Mouse (Mus musculus): ENCODE measurements around the gene Cavin2.

Cavin2 gene

DNA sequence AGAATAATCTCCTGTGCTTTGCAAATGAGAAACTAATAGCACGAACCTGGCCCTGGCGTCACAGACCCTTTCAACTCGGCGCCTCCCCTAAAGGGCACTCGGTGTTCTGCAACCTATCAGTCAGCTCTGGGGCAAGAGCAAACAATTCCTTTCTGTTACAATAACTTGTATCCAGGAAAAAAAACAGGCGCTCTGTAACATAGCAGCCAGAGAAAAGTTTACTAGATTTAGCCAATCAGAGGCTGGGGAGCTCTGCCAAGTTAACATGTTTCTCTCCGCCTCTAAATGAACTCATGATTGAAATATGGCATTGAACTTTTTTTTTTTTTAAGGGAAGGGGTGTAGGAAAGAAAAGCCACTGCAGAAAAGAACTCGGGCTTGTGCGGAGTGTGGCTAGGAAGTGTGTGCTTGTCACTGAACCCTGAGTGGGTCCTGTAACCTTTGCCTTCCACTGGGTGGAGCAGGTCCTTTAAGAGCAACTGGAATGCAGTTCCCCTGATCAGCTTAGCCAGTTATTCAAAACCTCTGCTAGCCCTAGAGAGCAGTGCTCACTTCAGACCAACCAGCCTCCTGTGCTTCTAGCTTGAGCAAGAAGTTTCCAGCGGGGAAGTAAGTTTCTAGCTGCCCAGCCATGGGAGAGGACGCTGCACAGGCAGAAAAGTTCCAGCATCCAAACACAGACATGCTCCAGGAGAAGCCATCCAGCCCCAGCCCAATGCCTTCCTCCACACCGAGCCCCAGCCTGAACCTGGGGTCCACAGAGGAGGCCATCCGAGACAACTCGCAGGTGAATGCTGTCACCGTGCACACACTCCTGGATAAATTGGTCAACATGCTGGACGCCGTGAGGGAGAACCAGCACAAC, at the start of gene Cavin2:
TSS of gene Cavin2 (plus strand) at position 372 of the 865 bp plus-strand sequence.
- DNase-seq (ENCODE audit: low read depth), result no peak

DNA sequence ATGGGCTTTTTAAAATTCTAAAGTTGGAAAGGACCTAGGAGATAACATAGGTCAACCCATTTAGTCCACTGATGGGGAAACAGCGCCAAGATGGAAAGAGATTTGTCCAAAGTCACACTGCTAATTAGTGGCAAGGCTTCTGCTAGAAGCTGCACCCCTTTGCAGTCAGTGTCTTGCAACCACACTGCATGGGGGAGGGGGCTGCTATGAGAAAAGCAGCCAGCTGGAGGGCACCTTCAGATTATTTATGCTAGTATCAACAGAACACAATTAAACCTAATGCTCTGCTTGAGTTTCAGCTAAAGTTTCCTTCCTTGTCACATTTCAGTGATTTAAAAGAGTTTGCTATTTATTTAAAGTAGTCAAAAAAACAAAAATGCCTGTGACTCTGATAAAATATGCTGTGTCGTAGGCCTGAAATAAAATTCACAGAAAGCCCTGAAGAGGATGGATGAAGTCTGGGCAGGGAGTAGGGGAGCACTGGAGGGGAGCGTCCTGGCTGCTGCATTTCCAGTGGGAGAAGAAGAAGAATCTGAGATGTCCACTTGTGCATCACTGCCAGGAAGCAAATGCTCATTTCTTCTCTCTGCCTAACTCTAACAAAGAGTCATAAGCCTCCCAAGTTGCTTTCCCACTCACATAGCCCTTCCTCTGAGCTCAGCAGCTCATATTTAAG, 47.5 kb upstream of the Cavin2 start:
- DNase-seq (ENCODE audit: low read depth), result no peak

DNA sequence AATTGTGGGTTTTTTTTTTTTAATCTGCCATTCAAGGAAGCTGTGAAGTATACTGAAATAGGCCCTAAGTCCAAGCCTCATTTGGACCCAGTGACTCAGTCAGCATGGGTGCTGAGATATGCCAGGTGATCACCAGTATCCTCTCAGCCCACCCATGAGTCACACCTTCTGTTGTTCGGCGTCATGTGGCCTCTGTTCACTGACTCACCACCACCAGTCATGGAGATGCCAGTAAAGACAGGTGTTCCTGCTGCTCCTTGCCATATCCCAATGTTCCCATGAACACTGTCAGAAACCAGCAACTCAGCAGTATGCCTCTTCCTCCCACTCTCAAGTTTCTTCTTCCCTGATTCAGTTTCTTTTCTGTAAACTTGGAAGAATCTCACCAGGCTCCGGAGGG, 45.6 kb upstream of the Cavin2 start:
- DNase-seq (ENCODE audit: low read depth), result no peak

DNA sequence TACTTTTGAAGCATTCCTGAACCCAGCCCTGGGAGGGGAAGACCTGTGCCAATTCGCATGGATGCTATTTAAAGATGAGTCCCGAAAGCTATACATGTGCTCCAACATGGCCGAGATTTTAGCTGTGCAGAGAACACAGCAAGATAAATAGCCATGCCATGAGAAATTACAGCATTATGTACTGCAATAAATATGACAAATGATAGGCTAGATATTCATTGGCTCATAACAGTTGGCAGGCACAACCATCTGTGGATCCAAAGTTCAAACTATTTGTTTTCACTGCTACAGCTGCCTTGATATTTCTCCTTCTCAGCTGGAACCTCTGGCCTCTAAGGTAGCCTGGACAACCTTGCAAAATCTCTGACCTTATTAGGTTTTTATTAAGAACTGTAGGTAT, 45.1 kb upstream of the Cavin2 start:
- no peak for DNase-seq (ENCODE audit: low read depth)

DNA sequence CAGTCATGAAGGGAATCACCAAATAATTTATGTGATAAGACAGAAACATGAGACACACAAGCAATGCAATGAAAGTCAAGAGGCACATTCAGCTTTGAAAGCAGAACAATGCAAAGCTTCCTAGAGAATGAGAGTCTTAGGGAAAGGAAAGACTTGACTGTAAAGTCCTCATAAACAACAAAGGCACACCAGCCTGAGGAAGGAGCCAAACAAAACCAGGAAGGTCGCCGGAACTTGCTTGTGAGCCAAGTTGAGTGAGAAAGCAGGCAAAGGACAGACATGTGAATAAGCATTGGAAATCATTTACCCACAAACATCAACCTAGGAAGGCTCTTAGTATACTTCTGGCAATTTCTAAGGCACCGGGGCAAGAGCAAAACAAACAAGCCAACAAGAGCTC, 43.5 kb upstream of the Cavin2 start:
- no peak for DNase-seq (ENCODE audit: low read depth)

DNA sequence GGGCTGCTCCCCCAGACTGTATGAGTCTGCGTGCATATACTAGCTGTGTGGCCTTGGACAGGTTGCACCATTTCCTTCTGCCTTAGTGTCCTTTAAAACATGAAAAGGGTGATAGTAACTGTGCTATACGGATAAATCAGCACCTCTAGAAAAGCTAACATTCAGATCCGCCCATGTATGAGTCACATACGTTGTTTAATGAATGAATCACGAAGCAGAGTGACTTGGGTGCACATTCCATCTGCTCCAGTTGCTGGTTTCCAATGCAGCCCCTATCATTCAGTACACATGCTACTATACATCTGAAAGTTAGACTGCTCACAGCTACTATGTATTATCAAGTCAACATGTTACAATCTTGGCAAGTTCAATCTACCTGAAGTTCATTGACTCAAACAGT, 38.6 kb upstream of the Cavin2 start:
- DNase-seq (ENCODE audit: low read depth), result no peak

DNA sequence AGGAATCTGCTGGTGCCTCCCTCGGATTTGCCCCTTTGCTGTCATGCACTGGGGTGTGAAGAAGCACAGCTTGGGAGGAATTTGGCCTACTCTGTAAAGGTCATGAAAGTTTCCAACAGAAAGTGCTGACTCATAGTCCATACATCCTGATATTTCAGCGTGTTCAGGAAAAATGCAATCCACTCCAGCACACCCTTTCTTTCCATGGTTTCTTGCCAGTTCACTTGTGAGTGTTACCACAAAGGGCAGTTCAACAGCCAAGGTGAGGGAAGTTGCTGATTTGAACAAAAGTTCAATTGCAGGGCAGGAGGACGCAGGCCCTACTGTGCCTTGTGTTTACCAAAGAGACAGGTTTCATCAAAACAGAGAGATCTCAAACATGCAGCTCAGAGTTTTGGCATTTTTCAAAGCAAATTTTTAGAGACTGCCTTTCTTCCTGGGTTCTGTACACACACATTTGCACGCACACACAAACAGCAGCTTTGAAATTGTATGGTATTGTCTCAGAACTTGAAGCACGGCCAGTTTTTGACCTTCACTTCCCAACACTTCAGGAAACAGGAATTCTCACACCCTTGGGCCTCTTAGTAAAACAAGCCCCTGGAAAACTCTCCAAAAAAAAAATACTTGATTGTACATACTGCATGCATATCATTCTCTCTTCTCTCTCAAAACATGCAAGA, 23.7 kb upstream of the Cavin2 start:
- DNase-seq (ENCODE audit: low read depth), result no peak

DNA sequence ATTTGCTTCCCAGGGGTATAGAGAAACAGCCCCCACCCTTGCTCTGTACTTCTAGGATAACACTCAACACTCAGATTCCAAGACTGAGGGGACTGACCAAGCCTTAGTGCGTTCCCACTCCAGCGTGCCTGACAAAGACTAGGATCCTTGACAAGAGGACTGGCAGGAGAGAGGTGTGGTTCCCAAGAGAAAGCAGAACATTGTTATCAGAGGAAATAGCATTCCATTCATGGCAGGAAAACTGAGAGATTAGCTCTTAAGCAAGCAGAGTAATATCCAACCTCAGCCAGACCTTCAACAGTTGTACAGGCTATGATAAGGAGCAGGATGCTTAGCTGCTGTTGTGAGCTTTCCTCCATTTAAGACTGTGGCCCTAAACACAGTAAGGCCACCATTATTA, 23.0 kb upstream of the Cavin2 start:
- DNase-seq (ENCODE audit: low read depth), result no peak

DNA sequence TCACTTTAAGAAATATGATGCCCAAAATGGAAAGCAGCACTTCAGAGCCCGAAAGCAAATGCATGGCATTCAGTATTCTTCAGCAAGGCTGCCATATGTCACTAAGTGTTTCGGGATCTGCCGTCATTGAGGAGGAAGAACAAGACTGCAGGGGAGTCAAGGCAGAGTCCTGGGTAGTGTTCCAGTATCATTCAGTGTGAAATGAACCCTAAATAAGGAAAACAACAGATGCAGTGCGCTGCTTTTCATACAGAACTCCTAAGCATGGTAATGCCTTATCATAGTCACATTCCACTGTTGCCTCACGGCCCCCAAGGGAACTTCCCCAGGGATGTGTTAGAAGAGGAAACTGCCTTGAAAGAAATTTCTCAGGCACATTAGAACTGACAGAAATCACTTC, 21.8 kb upstream of the Cavin2 start:
- no peak for DNase-seq (ENCODE audit: low read depth)

DNA sequence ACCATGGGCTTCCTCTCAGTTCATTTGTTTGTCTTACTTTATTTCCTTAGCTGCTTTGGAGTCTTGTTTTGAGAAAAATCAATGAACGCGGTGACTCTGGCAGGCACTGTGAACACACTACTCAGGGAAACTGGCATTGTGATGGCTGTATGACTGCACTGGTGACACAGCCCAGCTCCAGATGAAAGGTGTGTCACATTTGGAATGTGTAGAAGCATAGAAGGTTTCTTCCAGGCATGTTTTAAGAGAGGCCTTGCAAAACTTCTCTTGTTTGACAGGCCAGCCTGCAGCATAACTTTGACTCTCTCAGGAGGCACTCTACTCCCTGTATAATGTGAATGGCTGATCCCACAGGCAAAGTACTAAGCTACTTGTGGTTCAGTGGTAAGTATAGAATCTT, 20.7 kb upstream of the Cavin2 start:
- no peak for DNase-seq (ENCODE audit: low read depth)

DNA sequence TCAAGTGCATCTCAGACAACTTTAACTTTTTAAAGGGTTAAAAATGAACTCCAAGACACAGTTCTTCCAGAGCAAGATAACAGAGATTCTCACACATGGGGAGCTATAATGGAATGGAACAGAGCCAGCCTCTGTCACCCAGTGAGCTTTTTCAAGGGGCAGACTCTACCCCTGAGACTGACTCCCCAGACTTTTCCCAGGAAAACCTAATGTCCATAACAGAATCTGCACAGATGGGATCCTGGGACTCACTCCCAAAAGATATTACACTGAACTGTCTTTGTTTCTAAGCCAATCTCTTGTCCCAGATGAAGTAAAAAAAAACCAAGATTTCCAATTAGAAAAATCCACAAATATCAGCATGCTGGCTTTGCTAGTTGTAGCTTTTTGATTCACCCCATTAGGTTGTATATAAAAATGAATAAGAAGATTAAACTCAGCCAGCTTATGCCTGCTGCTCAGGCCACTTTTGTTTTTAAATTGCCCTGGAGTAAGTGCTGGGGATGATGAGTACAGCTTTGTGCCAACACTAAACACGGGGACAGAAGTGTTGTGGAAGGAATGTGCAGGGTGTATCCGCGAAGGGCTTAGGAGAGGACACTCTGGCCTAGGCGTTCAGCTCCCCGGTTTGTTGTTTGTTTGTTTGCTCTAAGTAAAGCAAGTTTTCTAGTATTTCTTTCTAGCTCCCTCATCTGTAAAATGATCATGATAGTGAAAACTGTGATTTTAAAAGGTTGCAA, 18.6 kb upstream of the Cavin2 start:
- no peak for DNase-seq (ENCODE audit: low read depth)

DNA sequence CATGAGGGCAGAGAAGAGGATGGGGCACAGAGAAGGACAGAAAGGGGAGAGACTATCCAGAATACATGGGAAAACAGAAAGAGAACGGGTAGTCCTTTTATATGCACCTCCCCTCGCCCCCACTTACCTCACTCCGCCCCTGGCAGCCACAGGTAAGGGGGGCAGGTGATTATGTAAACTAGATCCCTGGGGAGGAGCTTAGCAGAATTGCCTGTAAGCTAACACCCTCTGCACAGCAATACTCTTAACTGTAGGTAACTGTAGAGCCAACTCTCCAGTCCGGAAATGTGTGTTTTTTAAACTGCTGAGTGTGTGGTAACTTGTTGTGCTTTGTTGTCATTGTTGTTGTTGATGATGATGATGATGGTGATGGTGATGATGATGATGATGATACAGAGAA, 17.1 kb upstream of the Cavin2 start:
- DNase-seq (ENCODE audit: low read depth), result no peak

DNA sequence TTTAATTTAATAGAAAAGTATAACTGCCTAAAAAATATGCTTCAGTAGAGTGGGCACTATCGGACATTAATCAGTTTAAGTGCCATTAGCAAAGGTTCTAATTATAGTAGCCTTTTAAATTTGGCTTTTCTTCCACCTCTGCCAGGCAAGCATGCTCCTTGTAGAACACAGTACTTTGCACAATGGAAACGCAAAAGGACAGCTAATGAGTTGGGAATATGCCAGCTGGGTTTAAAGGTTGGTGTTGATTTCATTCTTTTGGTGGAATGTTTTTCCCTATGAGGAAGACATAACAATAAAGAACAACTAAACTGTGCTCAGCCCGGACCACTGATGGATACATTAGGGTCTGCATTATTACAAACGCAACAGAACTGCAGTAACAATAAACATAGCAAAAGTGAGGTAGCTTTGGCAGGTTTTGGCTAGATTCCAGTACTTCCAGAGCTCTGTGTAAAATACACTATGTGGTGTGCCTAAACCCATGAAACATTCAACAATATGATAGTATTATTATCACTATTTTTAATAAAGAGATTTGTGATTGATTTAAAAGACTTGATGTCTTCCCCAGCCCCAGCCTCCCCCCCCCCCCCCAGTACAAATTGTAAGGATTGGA, 16.2 kb upstream of the Cavin2 start:
- DNase-seq (ENCODE audit: low read depth), result no peak

DNA sequence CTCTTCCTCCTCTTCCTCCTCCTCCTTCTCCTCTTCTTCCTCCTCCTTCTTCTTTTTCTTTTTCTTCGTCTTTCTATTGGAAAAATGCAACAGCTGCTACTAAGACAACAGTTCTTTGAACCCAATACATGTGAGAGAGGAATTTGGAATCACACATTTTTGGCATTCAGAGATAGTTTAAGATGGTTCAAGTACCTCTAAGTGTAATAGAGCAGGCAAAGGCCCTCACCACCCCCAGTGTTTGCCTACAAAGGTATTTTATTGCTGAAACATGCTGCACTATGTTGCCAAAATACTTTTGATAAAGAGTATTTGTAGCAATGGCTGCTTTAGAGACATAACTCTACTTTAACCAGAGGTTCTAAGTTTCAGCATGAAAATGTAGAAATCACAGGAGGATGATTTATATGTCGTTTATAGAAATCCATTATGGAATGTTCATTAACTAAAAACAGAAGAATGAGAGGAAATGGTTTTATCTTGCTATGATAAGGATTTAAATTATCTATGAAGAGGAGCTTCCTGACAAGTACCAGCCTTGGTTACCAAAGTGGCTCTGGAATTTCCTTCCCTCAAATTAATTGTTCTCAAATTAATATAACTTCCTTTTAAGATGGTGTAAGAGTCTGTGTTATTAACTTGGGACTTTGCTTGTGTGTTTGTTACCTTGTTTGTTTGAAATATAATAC, 10.9 kb upstream of the Cavin2 start:
- no peak for DNase-seq (ENCODE audit: low read depth)

DNA sequence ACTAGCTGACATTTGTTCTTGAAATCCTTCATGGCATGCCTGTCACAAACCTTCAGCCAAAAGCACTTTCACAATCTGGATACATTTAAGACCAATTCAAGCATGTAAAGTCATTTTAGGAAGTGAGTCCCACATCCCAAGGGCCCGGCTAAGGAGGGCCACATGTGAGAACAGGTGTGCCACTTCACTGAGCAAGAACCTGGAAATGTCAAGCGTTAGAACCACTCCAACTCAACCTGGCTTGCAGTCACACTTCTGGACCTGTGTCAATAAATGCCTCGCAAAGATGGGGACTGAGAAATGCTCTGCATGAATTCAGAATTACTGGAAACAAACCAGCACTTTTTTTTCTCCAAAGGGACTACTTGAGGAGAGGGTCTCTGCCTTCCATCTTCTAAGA, 725 bp upstream of the Cavin2 start:
- DNase-seq (ENCODE audit: low read depth), result no peak

DNA sequence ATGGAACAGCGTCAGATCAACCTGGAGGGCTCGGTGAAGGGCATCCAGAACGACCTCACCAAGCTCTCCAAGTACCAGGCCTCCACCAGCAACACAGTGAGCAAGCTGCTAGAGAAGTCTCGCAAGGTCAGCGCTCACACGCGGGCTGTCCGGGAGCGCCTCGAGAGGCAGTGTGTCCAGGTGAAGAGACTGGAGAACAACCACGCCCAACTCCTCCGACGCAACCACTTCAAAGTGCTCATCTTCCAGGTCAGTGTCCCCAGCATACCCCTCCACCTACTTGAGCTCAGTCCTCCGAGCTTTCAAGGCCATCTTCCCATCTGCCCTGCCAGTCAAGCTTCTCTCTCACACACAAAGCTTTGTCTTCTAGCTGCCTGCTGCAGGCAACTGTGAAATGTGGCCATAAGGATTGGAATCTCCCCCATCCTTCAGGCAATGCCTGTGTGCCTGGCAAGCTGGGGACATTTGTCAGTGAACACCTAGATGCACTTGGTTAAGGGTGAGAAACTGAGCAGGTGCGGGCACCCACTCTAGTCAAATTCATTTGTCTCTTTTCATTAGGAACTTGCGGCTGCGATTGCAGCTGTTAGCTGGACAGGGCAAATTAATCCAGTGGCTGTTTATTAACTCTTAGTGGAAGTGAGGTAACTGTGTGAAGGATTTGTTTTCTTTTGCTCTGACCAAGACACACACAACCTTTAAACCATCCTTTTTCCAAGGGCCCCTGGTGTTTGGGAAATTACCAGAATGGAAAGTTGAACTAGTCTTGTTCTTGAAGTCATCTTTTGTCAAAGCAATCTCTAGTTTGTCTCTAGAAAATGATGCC, 907 bp downstream of the Cavin2 start:
- DNase-seq (ENCODE audit: low read depth), result no peak

DNA sequence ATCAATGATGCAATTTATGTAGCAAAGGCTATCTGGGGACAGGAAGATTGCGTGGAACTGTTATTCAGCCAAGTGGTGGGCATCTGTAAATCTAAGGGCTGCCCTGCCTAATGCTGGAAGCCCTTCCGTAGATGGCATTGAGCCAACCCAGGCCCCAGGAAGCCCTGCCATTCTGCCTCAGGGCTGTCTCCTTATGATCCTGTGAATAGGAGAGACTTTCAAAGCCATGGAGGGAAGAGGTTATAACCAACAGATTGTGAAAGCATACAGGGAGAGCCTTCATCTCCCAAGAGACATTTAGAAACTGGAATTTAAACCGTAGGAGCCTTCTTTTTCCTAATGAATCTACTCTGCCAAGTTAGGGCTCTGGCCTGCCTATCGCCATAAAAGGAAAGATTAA, 1.7 kb downstream of the Cavin2 start:
- DNase-seq (ENCODE audit: low read depth), result no peak

DNA sequence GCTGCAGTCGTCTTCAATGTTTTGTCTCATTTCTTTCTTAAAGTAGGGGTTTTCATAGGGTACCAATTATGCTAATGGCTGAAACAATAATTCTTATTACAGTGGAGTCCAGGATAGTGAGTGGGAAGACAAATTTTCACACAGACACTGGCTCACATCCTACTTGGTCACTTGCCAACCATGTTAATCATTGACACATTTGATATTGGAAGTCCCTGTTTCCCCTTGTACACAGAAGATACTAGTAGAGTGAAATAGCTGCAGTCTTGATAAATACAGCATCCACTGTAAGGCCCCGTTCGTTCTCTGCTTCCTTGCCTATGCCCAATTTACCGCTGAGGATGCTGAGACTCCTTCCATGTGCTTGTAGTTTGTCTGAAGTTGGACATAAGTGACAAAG, 3.4 kb downstream of the Cavin2 start:
- DNase-seq (ENCODE audit: low read depth), result no peak

DNA sequence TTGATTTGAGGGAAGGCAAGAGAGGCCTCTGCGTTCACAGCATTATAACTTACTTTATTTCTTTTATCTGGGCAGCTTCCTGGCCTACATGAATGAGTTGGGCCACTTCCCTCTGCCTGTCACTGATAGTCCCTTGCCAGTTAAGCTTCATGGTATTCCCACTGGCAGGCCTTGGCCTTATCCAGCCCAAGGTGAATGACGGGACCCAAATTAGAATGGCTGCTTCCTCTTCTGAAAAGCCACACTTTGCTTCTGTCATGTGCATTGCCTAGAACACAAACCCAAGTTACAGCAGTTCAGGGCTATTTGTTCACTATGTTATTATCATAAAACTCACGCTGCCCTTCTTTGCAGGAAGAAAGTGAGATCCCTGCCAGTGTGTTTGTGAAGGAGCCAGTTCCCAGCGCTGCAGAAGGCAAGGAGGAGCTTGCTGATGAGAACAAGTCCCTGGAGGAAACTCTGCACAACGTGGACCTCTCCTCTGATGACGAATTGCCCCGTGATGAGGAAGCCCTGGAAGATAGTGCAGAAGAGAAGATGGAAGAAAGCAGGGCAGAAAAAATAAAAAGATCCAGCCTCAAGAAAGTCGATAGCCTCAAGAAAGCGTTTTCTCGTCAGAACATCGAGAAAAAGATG, 11.5 kb downstream of the Cavin2 start:
- DNase-seq (ENCODE audit: low read depth), result no peak

DNA sequence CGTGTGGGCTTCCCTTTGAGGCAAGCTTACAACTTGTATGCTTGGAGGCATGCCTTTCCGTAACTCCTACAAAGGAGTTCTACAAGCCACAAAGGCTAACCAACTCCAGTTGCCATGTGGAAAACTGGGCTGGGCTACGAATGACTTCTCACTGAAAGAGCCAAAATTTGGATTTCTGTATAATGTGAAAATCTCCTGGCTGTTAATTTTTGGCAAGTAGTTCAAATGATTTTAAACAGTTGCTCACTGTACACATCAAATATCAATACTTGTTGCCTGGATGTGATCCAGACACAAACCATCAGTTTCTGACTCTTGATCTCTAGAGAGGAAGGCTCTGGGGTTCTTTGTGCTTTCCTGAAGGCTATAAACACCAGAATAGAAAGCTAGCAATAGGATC, 18.1 kb downstream of the Cavin2 start:
- DNase-seq (ENCODE audit: low read depth), result no peak

All from c-Kit-positive CD71-negative TER-119-negative erythroid progenitor cells, embryonic 14.5 days (primary cell).